Mouse (Mus musculus) gastrocnemius, postnatal 25 days (tissue): ENCODE measurements around the gene Lactbl1. TPM values are rescaled to one million over a fixed set of nuclear protein-coding genes. Genes with fewer than 3 reads are reported as not detected.
A peak's percentile ranks its signal among the peaks of the same experiment; 100 is the strongest.

Experiments
- DNase-seq: peaks from one replicate; pipeline ENCODE4 v3.0.0; 2022
- total RNA-seq, 2 experiments: library from RNA; stranded (reverse); gene quantifications; 1 replicate in 1 of 2; 2 replicates in 1 of 2; pipeline ENCODE4 v1.2.3; 2021

The Lactbl1 gene
- total RNA-seq, 2 experiments from 2014 or later: not detected

DNA sequence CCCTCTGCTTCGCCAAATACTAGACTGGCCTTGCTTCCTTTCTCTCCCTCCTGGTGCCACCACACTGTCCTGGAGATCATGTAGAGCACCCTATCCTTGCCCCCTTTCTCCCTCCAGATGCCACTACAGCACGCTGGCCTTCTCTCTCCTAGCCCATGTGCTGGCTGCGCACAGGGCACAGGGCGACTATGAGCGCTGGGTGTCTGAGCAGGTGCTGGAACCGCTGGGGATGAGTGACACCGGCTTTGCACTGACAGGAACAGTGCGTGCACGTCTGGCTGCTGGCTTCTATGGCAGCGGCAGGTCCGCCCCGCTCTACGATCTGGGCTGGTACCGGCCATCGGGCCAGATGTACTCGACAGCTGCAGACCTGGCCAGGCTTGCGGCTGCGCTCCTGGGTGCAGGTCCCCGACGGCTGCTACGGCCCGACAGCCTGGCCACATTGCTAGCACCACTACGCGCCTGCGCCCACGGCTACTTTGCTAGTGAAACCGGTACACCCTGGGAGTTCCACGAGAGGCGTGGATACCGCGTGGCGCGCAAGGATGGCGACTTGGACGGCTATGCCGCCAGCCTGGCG is 14.7 kb downstream of the Lactbl1 start:
- no peak for DNase-seq

DNA sequence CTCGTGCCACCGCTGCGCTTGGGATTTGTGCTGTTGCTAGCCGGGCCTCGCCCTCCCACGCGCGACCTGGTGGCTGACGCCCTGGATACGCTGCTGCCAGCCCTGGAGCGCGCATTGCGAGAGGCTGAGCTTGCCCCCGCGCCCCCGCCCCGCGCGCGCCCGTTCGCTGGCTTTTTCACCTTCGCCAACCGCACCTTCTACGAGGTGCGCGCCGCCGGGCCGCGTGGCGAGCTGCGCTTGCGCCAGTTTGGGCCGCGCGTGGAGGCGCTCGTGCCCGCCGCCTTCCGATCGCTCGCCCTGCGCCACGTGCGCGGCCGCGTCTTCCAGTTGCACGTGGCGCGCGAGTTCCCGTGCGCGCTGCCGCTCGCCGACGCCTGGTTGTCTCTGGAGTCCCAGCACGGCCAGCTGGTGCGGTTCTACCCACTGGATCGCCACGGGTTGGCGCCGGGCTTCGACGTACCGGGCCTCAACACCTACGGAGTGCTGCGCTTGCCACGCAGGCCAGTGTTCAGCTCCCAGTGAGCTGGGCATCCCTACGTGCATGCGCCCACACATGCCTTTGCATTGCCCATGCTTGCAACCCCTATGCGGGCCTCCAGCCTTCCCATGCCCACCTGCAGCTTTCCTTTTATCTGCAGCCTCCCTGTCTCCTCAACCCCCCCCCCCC is 15.3 kb downstream of the Lactbl1 start:
- DNase-seq: no peak

DNA sequence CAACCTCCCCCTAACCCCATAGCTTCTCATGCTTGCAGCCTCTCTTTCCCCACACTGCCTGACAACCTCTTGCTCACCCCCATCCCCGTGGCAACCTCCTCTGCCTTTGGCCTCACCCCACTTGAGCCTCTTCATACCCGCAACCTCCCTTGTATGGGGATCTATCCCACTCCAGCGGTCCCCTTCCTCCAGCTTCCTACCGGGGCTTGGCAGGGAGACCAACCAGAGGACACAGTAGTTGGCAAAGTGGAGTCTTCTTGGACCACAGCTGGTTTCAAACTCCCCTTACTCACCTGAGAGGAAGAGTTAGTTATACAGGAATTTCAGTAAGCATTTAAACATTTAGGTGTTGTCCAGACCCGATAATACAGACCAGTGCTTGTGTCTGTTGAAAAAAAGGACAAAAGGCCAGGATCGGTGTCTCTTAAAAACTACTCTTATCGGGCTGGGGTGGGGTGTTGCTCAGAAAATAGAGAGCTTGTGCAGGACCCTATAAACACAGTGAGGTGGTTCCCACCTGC is 15.9 kb downstream of the Lactbl1 start:
- no peak for DNase-seq

DNA sequence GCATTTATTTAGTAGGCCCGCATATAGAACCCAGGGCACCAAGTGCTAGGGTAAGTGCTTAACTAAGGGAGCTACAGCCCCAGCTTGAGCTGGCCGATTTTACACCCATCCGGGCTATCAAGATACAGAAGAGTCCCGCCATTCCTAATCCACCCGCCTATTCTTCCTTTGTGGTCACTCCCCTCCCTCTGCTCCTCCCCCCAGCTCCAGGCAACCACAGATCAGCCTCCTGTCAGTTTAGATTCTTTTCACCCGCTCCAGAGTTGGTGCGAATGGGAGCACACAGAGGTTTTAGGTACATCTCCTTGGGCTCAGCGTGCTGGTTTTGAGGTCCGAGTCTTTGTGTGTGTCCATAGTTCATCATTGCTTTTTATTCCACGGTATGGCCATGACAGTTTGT is 16.5 kb downstream of the Lactbl1 start:
- DNase-seq: no peak

DNA sequence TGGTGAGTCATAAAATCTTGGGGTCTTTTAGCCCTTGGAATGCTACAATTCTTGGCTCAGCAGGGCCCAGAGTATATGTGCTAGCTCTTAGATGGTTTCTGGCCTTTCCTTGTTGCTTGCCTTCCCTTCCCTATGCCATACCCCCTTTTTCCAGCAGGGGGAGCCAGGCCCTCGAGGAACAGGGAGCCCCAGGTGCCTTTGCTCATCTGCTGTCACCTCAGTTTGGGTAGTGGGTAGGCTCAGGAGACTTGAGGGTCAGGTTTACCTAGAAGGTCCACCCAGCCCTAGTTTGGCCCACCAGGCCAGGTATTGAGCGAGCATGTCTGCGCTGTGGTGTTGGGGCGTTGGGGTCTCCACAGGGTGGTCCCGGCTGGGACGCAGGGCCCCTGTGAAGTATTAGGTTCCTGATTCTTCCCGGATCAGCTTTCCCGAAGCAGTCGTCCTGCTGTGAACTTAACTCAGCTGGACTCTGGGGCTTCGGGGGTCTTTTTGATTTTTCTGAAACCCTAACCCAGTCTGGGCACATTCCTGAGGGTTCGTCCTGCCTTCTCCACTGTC is 26.6 kb downstream of the Lactbl1 start:
- DNase-seq: peak; percentile 35

DNA sequence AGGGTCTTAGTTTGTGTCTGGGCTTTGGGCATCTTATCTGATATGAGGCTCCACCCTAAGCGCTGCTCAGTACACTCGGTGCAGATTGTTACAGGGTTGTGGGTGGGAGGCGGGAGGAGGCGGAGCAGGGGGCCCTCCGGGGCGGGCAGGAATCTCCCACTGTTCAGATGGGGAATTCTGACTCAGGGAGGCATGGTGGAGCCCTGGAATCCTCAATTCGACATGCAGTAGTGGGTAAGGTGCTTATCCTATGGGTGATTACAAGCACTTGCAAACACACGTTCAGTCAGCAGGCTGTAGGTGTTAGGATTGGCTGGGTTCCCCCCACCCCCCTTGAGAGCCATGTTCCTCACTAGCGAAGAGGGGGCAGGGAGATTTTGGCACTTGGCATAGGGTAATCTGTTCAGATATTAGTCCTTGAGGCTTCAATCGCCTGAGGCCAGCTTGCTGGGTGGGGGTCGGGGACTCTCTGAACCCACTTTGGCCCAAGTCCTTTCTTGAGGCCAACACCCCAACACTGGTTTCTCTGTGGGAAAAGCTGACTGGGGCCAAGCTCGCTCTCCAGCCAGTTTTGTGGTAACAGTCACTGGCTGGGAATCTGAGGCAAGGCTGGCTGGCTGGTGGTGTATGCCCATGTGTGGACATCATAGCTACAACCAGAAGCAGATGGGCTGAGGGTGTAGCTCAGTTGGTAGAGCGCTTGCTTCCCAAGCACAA is 27.2 kb downstream of the Lactbl1 start:
- DNase-seq: no peak

DNA sequence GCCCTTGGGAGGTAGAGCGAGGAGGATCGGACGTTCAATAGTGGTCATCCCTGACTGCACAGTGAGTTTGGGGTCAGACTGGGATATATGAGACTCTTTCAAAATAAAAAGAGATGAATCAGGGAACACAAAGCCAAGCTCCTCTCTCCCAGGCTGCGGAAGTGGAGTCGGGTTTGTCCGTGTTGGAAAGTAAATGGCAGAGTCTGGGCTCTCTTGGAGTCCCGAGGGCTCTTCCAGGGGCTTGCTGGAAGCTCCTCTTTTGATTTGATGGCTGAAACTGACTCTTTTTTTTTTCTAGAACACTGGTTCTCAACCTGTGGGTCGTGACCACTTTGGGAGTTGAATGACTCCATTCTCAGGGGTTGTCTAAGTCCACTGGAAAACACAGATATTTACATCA is 27.8 kb downstream of the Lactbl1 start:
- no peak for DNase-seq

DNA sequence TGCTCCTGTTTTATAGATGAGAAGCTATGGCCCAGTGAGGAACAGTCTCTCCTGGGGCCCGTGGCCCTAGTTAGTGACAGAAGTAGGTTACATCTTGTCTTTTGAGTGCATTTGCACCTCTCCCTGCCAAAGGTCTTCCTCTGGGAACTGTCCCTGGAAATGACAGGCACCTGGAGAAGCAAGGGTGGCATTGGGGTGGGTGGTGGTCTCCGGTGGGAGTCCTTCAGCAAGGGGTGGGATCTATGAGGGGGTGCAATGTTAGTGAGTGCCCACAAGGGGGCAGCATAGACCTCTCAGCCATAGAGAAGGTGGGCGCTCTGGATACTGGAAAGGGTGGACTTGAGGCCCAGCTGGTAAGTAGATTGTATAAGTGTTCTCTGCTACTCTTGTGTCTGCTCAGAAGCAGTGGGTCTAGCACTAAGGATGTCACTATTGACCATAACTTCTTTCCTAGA is 29.0 kb downstream of the Lactbl1 start:
- no peak for DNase-seq

DNA sequence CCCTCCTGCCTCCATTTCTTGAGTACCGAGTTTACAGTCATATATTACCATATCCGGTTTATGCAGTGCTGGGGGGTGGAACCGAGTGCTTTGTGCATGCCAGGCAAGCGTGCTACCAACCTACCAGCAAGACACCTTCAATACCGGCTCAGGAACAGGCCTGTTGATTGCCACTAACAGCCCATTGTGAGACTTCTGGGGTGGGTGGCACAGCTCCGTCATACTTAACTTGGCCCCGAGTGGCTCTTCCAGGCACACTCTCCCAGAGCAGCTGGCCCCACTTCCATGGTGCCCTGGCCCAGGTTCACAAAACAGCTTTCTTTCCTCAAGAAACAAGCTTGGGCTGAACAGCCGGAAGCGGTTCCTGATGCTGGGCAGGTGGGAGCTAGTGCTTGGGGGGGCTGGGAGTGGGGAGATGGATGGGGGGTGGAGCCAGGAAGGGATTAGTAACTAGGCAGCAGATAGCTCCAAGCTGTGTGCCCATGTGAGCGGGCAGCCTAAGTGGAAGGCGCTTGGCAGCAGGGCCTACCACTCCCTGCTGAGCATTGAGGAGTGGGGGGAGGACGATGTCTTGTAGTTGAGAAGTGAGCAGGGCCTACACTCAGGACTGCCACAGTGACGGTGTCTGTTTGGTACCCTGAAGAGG is 29.6 kb downstream of the Lactbl1 start:
- no peak for DNase-seq

DNA sequence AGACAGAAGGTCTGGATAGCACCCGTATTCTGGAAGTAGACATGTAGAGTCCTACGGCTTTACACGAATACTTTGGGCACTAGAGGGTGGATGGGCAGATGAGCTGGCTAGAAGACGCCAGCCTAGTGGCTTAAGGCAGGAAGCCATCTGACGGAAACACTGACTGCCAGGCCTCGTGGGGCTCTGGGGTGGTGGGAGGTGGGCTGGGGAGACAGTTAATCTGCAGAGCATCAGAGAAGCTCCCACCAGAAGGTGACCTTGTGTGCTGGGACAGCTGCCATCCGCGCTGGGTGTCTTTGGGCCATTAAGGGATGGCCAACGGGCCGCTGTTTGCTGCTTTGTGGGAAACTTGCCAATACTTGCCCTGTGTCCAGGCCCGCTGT is 30.1 kb downstream of the Lactbl1 start:
- no peak for DNase-seq

DNA sequence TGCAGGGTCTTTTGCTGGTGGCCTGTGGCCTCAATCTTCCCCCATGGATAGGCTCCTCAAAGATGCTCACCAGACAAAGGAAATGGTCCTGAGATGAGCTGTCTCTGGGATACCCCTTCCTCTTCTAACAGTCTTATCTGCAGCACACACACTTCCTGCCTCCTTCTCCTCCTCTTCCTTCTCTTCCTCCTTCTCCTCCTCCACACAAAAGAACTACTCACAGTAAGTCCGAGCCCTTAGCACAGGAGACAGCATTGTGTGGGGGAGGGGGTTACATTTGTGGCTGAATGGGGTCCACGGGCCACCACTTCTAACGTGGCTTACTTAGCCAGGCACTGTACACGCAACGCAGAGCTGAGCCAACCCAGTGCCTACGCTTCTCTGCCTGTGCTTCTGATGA is 30.6 kb downstream of the Lactbl1 start:
- DNase-seq: no peak

DNA sequence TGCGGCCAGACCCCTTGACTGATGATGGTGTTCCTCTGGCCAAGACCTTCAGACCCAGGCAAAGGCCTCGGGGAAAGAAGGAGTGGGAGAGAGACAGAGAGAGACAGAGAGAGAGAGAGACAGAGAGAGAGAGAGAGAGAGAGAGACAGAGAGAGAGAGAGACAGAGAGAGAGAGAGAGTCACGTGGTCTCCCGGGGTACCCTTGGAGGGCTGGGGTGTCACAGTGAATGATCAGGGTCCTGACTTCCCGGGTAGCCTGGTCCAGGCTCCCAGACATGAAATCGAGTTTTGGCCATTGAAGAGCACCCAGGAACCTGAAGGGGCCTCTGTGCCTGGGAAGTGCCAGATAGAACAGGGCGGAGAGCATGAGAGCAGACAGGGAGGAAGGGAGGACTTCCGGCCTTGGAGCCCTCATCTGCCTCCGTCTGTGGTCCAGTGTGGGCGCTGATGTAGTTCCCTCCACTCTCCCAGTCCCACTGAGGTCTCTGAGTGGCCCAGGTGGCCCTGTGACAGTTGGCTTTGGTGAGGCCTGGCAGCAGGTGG is 31.3 kb downstream of the Lactbl1 start:
- no peak for DNase-seq

DNA sequence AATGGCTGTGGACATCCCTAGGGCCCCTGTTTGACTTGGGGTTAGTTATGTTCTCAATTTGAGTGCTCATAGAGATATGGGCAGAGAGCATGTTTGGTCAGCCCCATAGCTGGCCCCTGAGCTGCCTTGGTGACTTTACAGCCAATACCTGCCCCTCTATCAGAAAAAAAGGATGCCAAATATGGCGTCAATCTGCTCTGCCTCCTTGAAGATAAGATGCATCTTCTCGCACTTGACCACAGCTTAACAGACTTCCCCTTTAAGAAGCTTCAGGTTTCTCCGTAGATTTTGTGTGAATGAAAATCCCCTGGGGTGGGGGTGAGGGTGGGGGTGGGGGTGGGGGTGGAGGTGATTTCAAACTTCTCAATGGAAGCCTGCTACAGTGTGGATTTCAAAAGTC is 35.5 kb downstream of the Lactbl1 start:
- no peak for DNase-seq

DNA sequence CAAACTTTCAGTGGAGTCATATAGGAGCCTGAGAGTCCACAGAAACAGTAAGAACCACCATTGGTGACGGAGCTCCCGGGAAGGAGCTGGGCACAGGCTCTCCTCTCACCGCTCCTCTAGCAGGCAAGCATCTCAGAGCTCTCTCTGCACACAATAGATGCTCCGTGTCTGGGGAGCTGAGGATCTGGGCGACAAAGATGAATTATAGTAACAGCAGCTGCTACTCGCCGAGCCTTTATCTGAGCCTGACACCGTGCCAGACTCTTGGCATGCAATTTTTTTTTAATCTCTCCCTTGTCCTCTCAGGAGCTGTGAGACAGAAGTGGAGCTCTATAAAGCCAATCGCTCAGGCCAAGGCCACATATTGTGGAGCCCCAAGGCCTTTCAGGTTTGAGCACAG is 42.6 kb downstream of the Lactbl1 start:
- no peak for DNase-seq

DNA sequence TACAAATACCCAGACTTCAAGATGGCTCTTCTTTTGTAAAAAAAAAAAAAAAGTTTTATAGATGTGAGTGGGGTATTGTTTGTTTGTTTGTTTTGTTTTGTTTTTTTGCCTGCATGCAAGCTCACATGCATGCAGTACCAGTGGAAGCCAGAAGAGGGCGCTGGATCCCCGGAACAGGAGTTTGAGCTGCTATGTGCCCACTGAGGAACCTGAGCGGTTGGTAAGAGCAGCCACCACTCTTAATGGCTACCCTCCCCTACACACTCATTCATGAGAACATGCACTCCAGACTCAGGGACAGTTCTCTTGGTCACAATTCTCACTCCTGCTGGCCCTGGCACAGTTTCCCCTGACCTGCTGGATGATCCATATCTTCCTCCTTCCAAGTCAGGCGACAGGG is 43.6 kb downstream of the Lactbl1 start:
- no peak for DNase-seq

DNA sequence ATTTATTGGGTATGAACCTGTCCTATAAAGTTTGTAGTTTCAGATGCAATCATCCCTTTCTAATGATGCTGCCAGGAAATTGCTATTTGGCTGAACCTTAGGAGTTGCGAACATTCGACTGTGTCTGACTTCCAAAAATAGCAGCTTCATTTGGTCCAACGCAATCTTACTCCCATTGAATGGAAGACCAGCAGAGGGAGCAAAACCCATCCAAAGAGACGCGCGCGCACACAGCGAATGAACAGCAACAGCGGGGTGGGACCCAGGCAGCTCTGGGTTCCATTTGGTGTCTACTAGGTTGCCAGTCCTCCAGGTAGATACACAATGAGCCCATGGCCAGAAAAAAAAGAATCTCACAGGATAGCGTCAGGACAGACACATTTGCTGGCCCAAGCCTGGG is 45.3 kb downstream of the Lactbl1 start:
- DNase-seq: no peak

DNA sequence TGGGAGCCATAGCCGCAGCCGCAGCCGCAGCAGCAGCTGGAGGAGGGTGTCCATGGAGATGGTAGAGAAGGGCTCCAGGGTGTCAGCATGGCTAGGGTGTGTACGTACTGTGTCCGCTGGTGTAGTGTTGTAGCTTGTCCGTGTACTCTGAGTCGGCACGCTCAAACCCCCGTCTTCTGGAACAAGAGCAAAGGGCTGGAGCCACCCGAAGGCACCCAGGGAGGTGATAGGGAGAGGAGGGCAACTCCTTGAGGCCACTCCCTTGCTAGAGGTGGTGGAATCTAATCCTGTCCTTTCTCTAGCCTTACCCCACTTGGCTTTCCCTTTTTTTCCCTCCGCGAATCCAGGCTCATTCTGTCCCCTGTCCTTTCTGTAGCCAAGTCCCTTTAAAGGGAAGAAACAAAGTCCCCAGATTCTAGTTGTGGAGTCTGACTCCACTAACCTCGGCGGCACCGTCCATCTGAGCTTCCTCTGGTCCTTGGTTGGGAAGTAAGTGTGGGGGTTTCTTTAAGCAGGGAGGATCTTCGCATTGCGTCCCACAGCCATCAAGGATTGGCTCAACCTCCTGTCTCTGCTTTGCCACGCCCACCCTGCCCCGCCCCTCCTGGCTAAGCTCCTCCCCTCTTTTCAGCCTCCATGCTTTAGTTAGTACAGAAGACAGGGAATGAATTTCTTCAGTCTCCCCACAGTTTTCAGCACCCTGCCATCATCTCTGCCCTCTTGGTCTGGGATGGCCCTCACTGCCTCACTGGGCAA is 50.1 kb downstream of the Lactbl1 start:
- DNase-seq: no peak

DNA sequence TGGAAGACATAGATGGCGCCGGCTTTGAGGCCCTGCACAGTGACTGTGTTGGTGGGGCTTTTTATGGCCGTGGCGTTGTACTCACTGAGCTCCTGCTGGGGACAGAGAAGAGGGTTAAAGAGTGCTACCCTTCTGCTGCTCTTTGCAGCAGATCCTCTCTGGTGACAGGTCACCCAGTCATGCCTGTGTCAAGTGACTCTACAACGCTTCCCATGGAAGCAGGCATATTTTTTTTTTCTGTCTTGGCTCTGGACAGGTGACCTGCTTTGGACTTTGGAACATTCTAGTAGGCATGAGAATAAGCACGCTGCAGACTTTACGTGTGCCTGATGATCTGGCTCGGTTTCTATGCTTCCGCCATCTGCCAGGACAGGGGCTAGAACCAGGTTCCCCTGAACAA is 53.0 kb downstream of the Lactbl1 start:
- no peak for DNase-seq

DNA sequence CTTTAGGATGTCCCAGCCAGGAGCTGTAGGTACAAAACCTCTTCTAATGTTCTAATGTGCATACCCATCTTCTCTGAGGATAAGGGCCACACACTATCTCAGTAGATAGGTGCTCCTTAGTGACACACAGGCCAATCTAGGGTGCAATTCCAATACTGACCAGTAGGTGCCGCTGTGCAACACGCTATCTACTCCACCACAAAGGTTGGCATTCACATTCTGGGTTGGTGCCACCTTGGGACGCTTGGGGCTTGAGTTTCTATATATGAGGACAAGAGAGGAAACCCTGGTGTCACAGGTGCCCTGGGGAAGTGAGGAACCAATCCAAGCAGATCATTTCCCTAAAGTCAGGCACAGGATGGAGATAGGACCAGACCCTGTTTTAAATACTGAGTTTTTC is 56.1 kb downstream of the Lactbl1 start:
- DNase-seq: peak; percentile 28

DNA sequence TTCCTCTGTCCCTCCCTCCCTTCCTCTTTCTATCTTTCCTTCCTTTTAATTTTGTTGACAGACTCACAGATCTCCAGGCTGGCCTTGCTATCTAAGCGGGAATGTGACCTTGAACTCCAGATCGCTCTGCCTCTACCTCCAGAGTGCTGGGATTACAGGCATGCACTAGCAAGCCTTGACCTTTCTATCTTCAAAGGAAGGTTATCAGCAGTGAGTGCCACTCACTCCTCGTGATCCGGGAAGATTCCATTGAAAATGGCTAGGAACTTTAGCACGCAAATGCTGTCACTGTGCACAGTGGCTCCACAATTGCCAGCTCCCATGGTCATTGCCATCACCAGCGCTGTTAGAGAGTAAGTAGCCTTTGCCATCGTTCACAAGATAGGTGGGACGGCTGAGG is 56.8 kb downstream of the Lactbl1 start:
- DNase-seq: no peak

DNA sequence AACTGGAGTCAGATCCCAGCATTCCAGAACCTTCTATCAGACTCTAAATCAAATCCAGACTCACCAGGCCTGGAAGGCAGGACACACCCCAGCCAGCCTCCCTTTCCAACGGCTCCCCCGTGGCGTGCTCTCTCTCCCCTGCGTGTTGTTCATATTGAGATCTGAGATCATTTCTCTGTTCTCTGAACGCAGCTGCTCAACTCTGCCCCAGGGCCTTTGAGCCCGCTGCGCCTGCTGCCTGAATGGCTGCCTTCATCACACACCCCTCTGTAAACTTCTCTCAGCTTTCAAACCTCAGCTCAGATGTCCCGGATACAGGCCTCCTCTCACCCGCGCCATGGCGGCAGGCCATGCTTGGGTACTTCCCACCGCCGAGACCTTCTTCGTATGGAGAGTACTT is 58.2 kb downstream of the Lactbl1 start:
- no peak for DNase-seq

DNA sequence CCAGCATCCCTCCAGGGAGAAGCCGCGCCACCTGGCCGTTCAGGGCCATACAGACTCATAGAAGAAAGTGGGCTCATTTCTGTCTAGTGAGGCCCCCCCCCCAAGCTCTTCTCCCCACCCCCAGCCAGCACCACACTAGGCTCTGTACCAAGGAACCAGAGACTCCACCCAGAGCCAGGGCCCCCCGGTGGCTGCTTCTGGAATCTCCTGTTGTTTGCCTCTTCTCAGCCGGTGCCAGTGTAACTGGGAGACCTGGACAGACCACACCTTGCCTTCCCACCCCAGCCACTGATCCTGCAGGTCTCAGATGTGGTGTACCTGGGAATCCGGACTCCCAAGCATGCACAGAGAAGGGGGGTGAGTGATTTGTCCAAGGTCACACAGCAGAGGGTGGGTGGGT is 62.1 kb downstream of the Lactbl1 start:
- DNase-seq: no peak
